Mouse (Mus musculus) myocyte (in vitro differentiated cells): Measurements from ENCODE around the gene Hivep2. TPM values are rescaled to one million over a fixed set of nuclear protein-coding genes. Genes with fewer than 3 reads are reported as not detected.

ENCODE experiments used
- H3K27me3 ChIP-seq: one replicate; pipeline ENCODE4 v1.6.1; 2011; ENCODE audit not compliant: control insufficient read depth, insufficient read depth, insufficient read length
- H3K36me3 ChIP-seq: one replicate; pipeline ENCODE4 v1.6.1; 2011; ENCODE audit not compliant: control insufficient read depth, insufficient read depth
- H3K4me2 ChIP-seq: one replicate; pipeline ENCODE4 v1.6.1; 2011; ENCODE audit warnings: low read depth, control low read depth
- H3K4me3 ChIP-seq: one replicate; pipeline ENCODE4 v1.5.1; 2011; ENCODE audit warnings: mild to moderate bottlenecking, control low read depth, moderate library complexity
- H3K79me2 ChIP-seq: one replicate; pipeline ENCODE4 v1.6.1; 2011; ENCODE audit not compliant: control insufficient read depth, insufficient read depth
- H3ac ChIP-seq: one replicate; pipeline ENCODE4 v1.6.1; 2011; ENCODE audit not compliant: control insufficient read depth, insufficient read length
- CEBPB ChIP-seq: IDR thresholded peaks from 2 replicates; pipeline ENCODE4 v1.6.1; 2011; ENCODE audit warnings: mild to moderate bottlenecking, moderate library complexity; ENCODE audit not compliant: poor library complexity, insufficient read depth, severe bottlenecking
- E2F4 ChIP-seq: IDR thresholded peaks from one replicate; pipeline ENCODE4 v1.6.1; 2011; ENCODE audit warnings: mild to moderate bottlenecking, control low read depth, moderate library complexity; ENCODE audit not compliant: insufficient read depth
- MAX ChIP-seq: IDR thresholded peaks from one replicate; pipeline ENCODE4 v1.6.1; 2011; ENCODE audit warnings: low read depth, mild to moderate bottlenecking, control low read depth
- MYOD1 ChIP-seq, 3 experiments: IDR thresholded peaks; one replicate each; pipeline ENCODE4 v1.6.1; 2011; ENCODE audit warnings: control low read depth in 2 of 3, low read depth in 2 of 3, mild to moderate bottlenecking in 2 of 3, moderate library complexity in 1 of 3; ENCODE audit not compliant: insufficient read length in 2 of 3, control insufficient read depth in 1 of 3
- MYOG ChIP-seq, 3 experiments: IDR thresholded peaks; one replicate each; pipeline ENCODE4 v1.6.1; 2011; ENCODE audit warnings: control low read depth in 2 of 3, low read depth in 2 of 3, mild to moderate bottlenecking in 2 of 3; ENCODE audit not compliant: insufficient read length in 2 of 3, control insufficient read depth in 1 of 3, insufficient read depth in 1 of 3
- POLR2A ChIP-seq: IDR thresholded peaks from one replicate; pipeline ENCODE4 v1.6.1; 2011; ENCODE audit warnings: low read depth, mild to moderate bottlenecking, control low read depth, moderate library complexity; ENCODE audit not compliant: insufficient read length
- POLR2AphosphoS2 ChIP-seq: IDR thresholded peaks from one replicate; pipeline ENCODE4 v1.6.1; 2011; ENCODE audit warnings: low read depth, control low read depth; ENCODE audit not compliant: insufficient read length
- REST ChIP-seq: IDR thresholded peaks from one replicate; pipeline ENCODE4 v1.6.1; 2011; ENCODE audit warnings: mild to moderate bottlenecking, control low read depth, moderate library complexity; ENCODE audit not compliant: insufficient read depth, insufficient read length
- SRF ChIP-seq: IDR thresholded peaks from one replicate; pipeline ENCODE4 v1.6.1; 2011; ENCODE audit warnings: low read depth; ENCODE audit not compliant: control insufficient read depth, insufficient read length
- TCF12 ChIP-seq: IDR thresholded peaks from one replicate; pipeline ENCODE4 v1.6.1; 2011; ENCODE audit warnings: mild to moderate bottlenecking, control low read depth; ENCODE audit not compliant: poor library complexity, insufficient read depth, severe bottlenecking
- TCF3 ChIP-seq: IDR thresholded peaks from one replicate; pipeline ENCODE4 v1.6.1; 2011; ENCODE audit warnings: low read depth, control low read depth; ENCODE audit not compliant: insufficient read length
- USF1 ChIP-seq: IDR thresholded peaks from one replicate; pipeline ENCODE4 v1.6.1; 2011; ENCODE audit warnings: low read depth, mild to moderate bottlenecking, control low read depth, moderate library complexity
- polyA plus RNA-seq: library from polyadenylated mRNA; unstranded; fragments of >200 nt; fragmentation: generic; extraction: Trizol; gene quantifications from one replicate; pipeline ENCODE4 v1.2.1, GENCODE M21; 2012; ENCODE audit warnings: missing spikeins

Gene Hivep2
- polyA plus RNA-seq, 1 experiment, result 9.6 TPM

DNA sequence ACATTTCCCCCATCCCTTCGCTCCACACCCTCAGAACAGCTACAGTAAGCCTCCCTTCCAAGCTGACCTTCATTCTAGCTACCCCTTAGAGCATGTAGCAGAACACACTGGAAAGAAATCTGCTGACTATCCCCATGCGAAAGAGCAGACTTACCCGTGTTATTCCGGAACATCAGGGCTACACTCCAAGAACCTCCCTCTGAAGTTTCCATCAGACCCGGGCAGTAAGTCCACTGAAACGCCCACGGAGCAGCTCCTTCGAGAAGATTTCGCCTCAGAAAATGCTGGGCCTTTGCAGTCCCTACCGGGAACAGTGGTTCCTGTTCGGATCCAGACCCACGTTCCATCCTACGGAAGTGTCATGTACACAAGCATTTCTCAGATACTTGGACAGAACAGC is 165.4 kb downstream of the Hivep2 start:
- Histone ChIP-seq H3ac (no peak overlapping the region), H3K4me2 (no peak overlapping the region), H3K27me3 (no peaks in the 10 kb centered on the region), H3K36me3 (peaks cover 69% of the 10 kb centered on the region), H3K4me3 (no peak overlapping the region), H3K79me2 (no peaks in the 10 kb centered on the region)
- TF ChIP-seq E2F4, result no peak
- no peak for TF ChIP-seq POLR2A
- TF ChIP-seq MAX, result no peak
- TF ChIP-seq MYOD1 (IDR thresholded peaks at IDR 0.05; ENCODE audit: control insufficient read depth in 1 of 3, insufficient read length in 2 of 3, low read depth in 2 of 3), result no peak
- no peak for TF ChIP-seq TCF3
- no peak for TF ChIP-seq REST
- no peak for TF ChIP-seq SRF
- TF ChIP-seq USF1, result no peak
- no peak for TF ChIP-seq MYOG (IDR thresholded peaks at IDR 0.05; ENCODE audit: control insufficient read depth in 1 of 3, insufficient read depth in 1 of 3, insufficient read length in 2 of 3, low read depth in 2 of 3)

DNA sequence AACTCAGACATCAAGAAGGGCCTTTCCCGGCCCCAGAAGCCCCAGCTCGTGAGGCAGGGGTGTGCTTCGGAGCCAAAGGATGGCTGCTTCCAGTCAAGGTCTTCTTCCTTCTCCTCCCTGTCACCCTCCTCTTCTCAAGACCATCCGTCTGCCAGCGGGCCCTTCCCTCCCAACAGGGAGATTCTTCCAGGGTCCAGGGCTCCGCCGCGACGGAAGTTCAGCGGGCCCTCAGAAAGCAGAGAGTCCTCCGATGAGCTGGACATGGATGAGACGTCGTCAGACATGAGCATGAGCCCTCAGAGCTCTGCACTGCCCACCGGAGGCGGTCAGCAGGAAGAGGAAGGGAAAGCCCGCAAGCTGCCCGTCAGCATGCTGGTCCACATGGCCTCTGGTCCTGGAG is 166.2 kb downstream of the Hivep2 start:
- Histone ChIP-seq H3ac (no peak overlapping the region), H3K79me2 (no peaks in the 10 kb centered on the region), H3K4me3 (no peak overlapping the region), H3K36me3 (peaks cover 68% of the 10 kb centered on the region), H3K27me3 (no peaks in the 10 kb centered on the region), H3K4me2 (no peak overlapping the region)
- TF ChIP-seq REST, result no peak
- no peak for TF ChIP-seq MYOG (IDR thresholded peaks at IDR 0.05; ENCODE audit: control insufficient read depth in 1 of 3, insufficient read depth in 1 of 3, insufficient read length in 2 of 3, low read depth in 2 of 3)
- TF ChIP-seq POLR2AphosphoS2, result no peak
- no peak for TF ChIP-seq TCF12
- no peak for TF ChIP-seq POLR2A
- no peak for TF ChIP-seq CEBPB
- no peak for TF ChIP-seq MAX
- no peak for TF ChIP-seq TCF3
- no peak for TF ChIP-seq USF1
- no peak for TF ChIP-seq MYOD1 (IDR thresholded peaks at IDR 0.05; ENCODE audit: control insufficient read depth in 1 of 3, insufficient read length in 2 of 3, low read depth in 2 of 3)
- TF ChIP-seq E2F4, result no peak
- TF ChIP-seq SRF, result no peak

DNA sequence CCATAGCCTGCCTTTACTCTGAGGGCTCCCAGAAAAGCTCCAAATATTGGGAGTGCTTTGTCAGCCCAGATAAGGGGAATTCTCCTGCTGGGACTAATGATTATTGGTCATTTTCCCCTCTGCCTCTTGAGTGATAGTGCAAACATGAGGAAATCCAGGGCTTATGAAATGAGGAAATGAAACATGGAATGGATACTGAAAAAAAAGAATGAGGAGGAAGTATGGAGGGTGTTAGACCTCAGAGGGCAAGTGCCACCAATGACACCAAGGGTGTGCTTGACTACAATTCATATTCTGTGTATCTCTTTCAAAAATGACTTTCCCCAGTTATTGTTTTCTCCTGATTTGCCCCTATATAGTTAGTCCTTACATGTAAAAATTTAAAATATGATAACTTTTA is 167.1 kb downstream of the Hivep2 start:
- Histone ChIP-seq H3K79me2 (no peaks in the 10 kb centered on the region), H3K27me3 (no peaks in the 10 kb centered on the region), H3K36me3 (peaks cover 61% of the 10 kb centered on the region), H3ac (no peak overlapping the region), H3K4me3 (no peak overlapping the region), H3K4me2 (no peak overlapping the region)
- TF ChIP-seq MYOG (IDR thresholded peaks at IDR 0.05; ENCODE audit: control insufficient read depth in 1 of 3, insufficient read depth in 1 of 3, insufficient read length in 2 of 3, low read depth in 2 of 3) (no peak), MYOD1 (IDR thresholded peaks at IDR 0.05; ENCODE audit: control insufficient read depth in 1 of 3, insufficient read length in 2 of 3, low read depth in 2 of 3) (no peak), TCF3 (no peak), TCF12 (no peak), REST (no peak), CEBPB (no peak), POLR2A (no peak), E2F4 (no peak), USF1 (no peak), MAX (no peak), SRF (no peak), POLR2AphosphoS2 (no peak)

DNA sequence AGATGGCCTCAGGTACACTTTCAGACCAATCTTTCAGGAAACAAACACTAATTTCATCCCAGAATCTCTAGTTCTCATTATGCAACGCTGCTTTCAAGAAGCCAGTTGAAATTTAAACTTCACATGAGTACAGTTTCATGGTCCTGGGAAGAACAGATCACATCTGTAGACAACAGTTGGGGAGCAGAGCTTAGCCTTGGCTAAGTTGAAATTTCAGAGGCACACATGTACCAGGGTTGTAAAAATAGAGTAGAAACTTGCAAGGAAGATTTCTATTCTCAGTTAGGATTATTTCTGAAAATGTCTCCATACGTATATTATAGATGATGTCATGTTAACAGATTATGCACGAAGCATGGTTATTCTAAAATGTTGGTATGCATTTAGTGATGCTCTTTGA is 172.8 kb downstream of the Hivep2 start:
- Histone ChIP-seq H3K27me3 (no peaks in the 10 kb centered on the region), H3ac (no peak overlapping the region), H3K36me3 (peaks cover 50% of the 10 kb centered on the region), H3K4me2 (no peak overlapping the region), H3K79me2 (no peaks in the 10 kb centered on the region), H3K4me3 (no peak overlapping the region)
- TF ChIP-seq E2F4, result no peak
- TF ChIP-seq TCF3, result no peak
- TF ChIP-seq SRF, result no peak
- no peak for TF ChIP-seq MAX
- no peak for TF ChIP-seq CEBPB
- no peak for TF ChIP-seq MYOG (IDR thresholded peaks at IDR 0.05; ENCODE audit: control insufficient read depth in 1 of 3, insufficient read depth in 1 of 3, insufficient read length in 2 of 3, low read depth in 2 of 3)
- no peak for TF ChIP-seq USF1
- no peak for TF ChIP-seq TCF12
- no peak for TF ChIP-seq REST
- TF ChIP-seq POLR2A, result no peak
- no peak for TF ChIP-seq MYOD1 (IDR thresholded peaks at IDR 0.05; ENCODE audit: control insufficient read depth in 1 of 3, insufficient read length in 2 of 3, low read depth in 2 of 3)
- no peak for TF ChIP-seq POLR2AphosphoS2

DNA sequence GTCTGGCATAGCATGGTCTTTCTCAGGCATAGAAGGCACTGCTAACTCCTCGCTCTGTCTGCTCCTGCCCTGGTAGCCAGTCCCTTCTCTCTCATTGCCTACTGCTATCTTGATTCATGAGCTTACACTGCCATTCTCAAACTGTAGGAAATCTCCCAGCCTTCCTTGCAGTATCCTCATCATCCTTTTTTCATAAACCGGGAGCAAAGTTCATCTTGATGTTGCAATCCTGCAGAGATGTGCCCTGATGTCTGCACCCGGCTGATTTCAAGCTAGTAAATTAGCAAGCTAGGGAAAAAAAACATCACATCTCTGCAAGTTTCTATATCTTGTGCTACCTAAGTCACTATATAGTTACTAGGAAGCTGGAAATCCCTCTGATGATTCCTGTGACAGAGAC is 179.0 kb downstream of the Hivep2 start:
- peaks cover 47% of the 10 kb centered on the region for H3K36me3 ChIP-seq
- TF ChIP-seq USF1 (no peak), REST (no peak)

More for the DNA sequence above, 179.0 kb downstream of the Hivep2 start:
- Histone ChIP-seq H3ac (no peak overlapping the region), H3K79me2 (no peaks in the 10 kb centered on the region), H3K27me3 (no peaks in the 10 kb centered on the region), H3K4me3 (no peak overlapping the region), H3K4me2 (no peak overlapping the region)
